Mouse (Mus musculus) kidney, embryonic 16.5 days (tissue): ENCODE measurements at regions not wholly inside any gene's neighbourhood (a gene's known extent, or its start where the extent isn't known, plus 50 kb on each side); places are given as distances from the start of the nearest gene placed in this dataset.
A peak's percentile ranks its signal among the peaks of the same experiment; 100 is the strongest.

Experiments used
- ATAC-seq: fragments of 200-750 bp; cut with Nextera tagmentation; 2 replicates; pipeline ENCODE4 v1.8.0; 2017; ENCODE audit warnings: moderate TSS enrichment; ENCODE audit not compliant: low FRiP score, low TSS enrichment
- H3K27ac ChIP-seq: fragments of 300-500 bp; sonication (generic); 2 replicates; pipeline ENCODE4 v1.5.1; 2014; ENCODE audit warnings: low read length
- H3K27me3 ChIP-seq: fragments of 300-500 bp; sonication (generic); 2 replicates; pipeline ENCODE4 v1.6.1; 2014; ENCODE audit warnings: low read length, control low read depth, mixed read lengths; ENCODE audit not compliant: insufficient read depth
- H3K36me3 ChIP-seq: fragments of 300-500 bp; sonication (generic); 2 replicates; pipeline ENCODE4 v1.6.1; 2014; ENCODE audit warnings: low read length, control low read depth, mixed read lengths; ENCODE audit not compliant: insufficient read depth
- H3K4me1 ChIP-seq: fragments of 300-500 bp; sonication (generic); 2 replicates; pipeline ENCODE4 v1.6.1; 2014; ENCODE audit warnings: low read length, control low read depth, mixed read lengths; ENCODE audit not compliant: insufficient read depth
- H3K4me2 ChIP-seq: fragments of 300-500 bp; sonication (generic); replicated peaks from 2 replicates; pipeline ENCODE4 v1.6.1; 2014; ENCODE audit warnings: low read depth, low read length
- H3K4me3 ChIP-seq: fragments of 300-500 bp; sonication (generic); 2 replicates; pipeline ENCODE4 v1.5.1; 2014; ENCODE audit warnings: mild to moderate bottlenecking, low read length
- H3K9ac ChIP-seq: fragments of 300-500 bp; sonication (generic); replicated peaks from 2 replicates; pipeline ENCODE4 v1.6.1; 2014; ENCODE audit warnings: low read length
- H3K9me3 ChIP-seq: fragments of 300-500 bp; sonication (generic); 2 replicates; pipeline ENCODE4 v1.6.1; 2016; ENCODE audit warnings: low read length, control low read depth
- WGBS: fragments of 180-500 bp; shearing (Covaris S2); extraction: QIAGEN DNeasy Blood & Tissue Kit; methylation state at CpG from one replicate; pipeline ENCODE4 v1.1.7; 2014; 5-methylcytosine and 5-hydroxymethylcytosine counted together

DNA sequence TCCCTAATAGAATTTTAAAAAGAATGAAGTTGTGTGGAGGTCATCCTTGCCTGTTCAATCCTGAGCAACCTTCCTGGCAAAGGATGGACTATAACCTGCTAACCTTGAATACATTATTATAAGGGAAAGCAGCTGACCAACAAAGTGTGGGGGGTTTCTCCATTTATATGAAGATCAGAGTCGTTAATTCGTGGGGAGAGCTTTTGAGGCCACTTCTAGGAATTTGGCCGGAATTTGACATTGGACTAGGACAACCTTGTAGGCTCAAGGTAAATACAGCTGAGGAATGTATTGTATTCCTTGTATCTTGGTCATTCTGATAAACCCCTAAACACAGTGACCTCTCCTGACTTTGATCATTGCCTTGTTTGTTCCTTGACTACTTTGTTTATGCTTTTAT, 56.9 kb downstream of the Klf4 start:
- no peaks in the 10 kb centered on the region for H3K36me3 ChIP-seq
- WGBS = 57% methylated on average over 3 of the region's 3 CpGs

DNA sequence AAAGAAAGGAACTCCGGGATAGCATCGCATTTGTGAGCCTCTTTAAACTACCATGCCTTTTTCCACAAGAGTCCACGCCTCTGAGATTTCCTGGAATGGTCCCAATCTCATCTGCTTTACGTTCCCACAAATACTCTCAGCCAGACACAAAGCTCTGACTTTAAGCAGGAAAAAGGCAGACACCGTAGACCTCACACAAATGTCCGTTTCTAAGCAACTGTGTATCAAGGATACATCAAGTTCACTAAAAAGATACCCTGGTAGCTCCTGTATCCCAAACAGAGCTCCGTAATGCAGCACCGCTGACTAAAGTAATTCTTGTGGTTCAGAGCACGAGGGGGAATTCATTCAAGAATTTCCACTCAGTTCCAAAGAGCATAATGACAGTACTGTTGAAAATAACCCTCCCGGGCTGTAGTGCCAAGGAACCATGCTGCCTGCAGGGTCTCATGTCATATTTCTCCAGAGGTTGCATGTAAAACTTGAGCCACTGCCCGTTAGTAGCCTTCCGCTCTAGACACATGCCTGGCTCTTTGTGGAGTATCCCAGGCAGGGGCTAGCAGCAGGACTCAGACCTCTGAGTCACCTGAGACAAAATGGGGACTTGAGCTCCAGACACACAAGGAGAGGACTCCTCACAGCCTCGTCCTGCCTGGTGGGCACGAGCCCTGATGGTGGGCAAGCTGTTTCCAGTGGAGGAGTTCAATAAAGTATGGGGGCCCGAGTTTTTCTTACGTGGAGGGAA, 58.0 kb downstream of the Klf4 start:
- Histone ChIP-seq H3K4me2 (no peak overlapping the region), H3K36me3 (no peaks in the 10 kb centered on the region), H3K4me1 (peaks cover 16% of the 10 kb centered on the region), H3K27me3 (no peaks in the 10 kb centered on the region), H3K4me3 (no peak overlapping the region), H3K9ac (no peak overlapping the region), H3K9me3 (no peaks in the 10 kb centered on the region), H3K27ac (no peak overlapping the region)
- ATAC-seq = no peak
- 85% methylated on average over 16 of the region's 16 CpGs for WGBS

More for the DNA sequence above, 56.9 kb downstream of the Klf4 start:
- Histone ChIP-seq H3K27me3 (no peaks in the 10 kb centered on the region), H3K27ac (no peak overlapping the region), H3K4me1 (peaks cover 18% of the 10 kb centered on the region), H3K4me2 (no peak overlapping the region), H3K9me3 (no peaks in the 10 kb centered on the region), H3K9ac (no peak overlapping the region), H3K4me3 (no peak overlapping the region)
- ATAC-seq = no peak

- WGBS = 70% methylated on average over 2 of the region's 2 CpGs
- no peak overlapping the region for H3K9ac ChIP-seq
- H3K27ac ChIP-seq = no peak overlapping the region
- H3K27me3 ChIP-seq = no peaks in the 10 kb centered on the region
- no peak for ATAC-seq
- no peaks in the 10 kb centered on the region for H3K36me3 ChIP-seq
- no peak overlapping the region for H3K4me3 ChIP-seq
- H3K4me1 ChIP-seq = peaks cover 12% of the 10 kb centered on the region
- no peaks in the 10 kb centered on the region for H3K9me3 ChIP-seq
- no peak overlapping the region for H3K4me2 ChIP-seq
These were observed 59.6 kb downstream of the Klf4 start for GRCm38 (mm10) chr4:55472649-55473048.

- H3K4me2 ChIP-seq = no peak overlapping the region
- peak overlapping the region; percentile 40 for H3K27ac ChIP-seq
- H3K36me3 ChIP-seq = no peaks in the 10 kb centered on the region
- peaks cover 12% of the 10 kb centered on the region for H3K4me1 ChIP-seq
- ATAC-seq = peak; percentile 70; the same call in 1 of the 2 replicates
- no peaks in the 10 kb centered on the region for H3K27me3 ChIP-seq
- WGBS = 52% methylated on average over 13 of the region's 13 CpGs
- no peak overlapping the region for H3K4me3 ChIP-seq
- no peaks in the 10 kb centered on the region for H3K9me3 ChIP-seq
- H3K9ac ChIP-seq = no peak overlapping the region
These were observed 61.2 kb downstream of the Klf4 start for GRCm38 (mm10) chr4:55470779-55471663.

GRCm38 (mm10) chr4:55464192-55464591, 68.1 kb downstream of the Klf4 start:
- H3K36me3 ChIP-seq = no peaks in the 10 kb centered on the region
- no peak overlapping the region for H3K4me3 ChIP-seq
- H3K27ac ChIP-seq = no peak overlapping the region
- H3K4me2 ChIP-seq = no peak overlapping the region
- no peak overlapping the region for H3K9ac ChIP-seq
- 31% methylated on average over 8 of the region's 8 CpGs for WGBS
- no peak for ATAC-seq
- no peaks in the 10 kb centered on the region for H3K27me3 ChIP-seq
- H3K9me3 ChIP-seq = no peaks in the 10 kb centered on the region
- no peaks in the 10 kb centered on the region for H3K4me1 ChIP-seq

- ATAC-seq = no peak
- 79% methylated on average over 5 of the region's 5 CpGs for WGBS
- no peak overlapping the region for H3K4me3 ChIP-seq
- no peaks in the 10 kb centered on the region for H3K27me3 ChIP-seq
- no peaks in the 10 kb centered on the region for H3K4me1 ChIP-seq
- H3K9ac ChIP-seq = no peak overlapping the region
- H3K36me3 ChIP-seq = no peaks in the 10 kb centered on the region
- no peak overlapping the region for H3K27ac ChIP-seq
- no peaks in the 10 kb centered on the region for H3K9me3 ChIP-seq
- H3K4me2 ChIP-seq = no peak overlapping the region
These were observed 70.3 kb downstream of the Klf4 start for GRCm38 (mm10) chr4:55461927-55462326.

GRCm38 (mm10) chr4:55453902-55454301, 78.4 kb downstream of the Klf4 start:
- Histone ChIP-seq H3K4me2 (no peak overlapping the region), H3K4me3 (no peak overlapping the region), H3K9me3 (no peaks in the 10 kb centered on the region), H3K36me3 (no peaks in the 10 kb centered on the region), H3K9ac (no peak overlapping the region), H3K27me3 (no peaks in the 10 kb centered on the region), H3K27ac (no peak overlapping the region), H3K4me1 (no peaks in the 10 kb centered on the region)
- WGBS = 61% methylated on average over 5 of the region's 5 CpGs
- no peak for ATAC-seq

DNA sequence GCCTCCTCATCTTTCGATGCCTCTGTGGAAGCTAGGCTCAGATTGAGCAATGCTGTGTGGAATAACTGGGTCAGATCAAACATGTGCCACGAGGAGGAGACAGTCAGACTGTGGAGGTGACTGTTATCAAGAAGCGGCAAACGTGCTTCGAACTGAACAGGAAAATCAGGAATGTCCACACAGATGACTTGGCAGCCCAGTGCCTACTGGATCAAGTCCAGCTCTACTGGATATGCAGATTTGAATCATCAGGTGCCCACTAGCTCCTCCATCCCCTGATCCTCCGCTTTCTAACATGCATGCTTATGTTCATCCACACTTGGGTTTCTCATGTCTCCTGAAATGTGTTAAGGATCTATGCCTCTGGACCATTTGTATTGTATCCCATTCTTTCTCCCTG, 79.7 kb downstream of the Klf4 start:
- WGBS = 87% methylated on average over 6 of the region's 6 CpGs
- Histone ChIP-seq H3K9ac (no peak overlapping the region), H3K36me3 (no peaks in the 10 kb centered on the region), H3K27ac (no peak overlapping the region), H3K4me2 (no peak overlapping the region), H3K27me3 (no peaks in the 10 kb centered on the region), H3K9me3 (no peaks in the 10 kb centered on the region), H3K4me3 (no peak overlapping the region), H3K4me1 (no peaks in the 10 kb centered on the region)
- ATAC-seq = no peak

GRCm38 (mm10) chr4:55451711-55452110, 80.6 kb downstream of the Klf4 start:
- no peaks in the 10 kb centered on the region for H3K27me3 ChIP-seq
- ATAC-seq = no peak
- no peak overlapping the region for H3K4me2 ChIP-seq
- H3K36me3 ChIP-seq = no peaks in the 10 kb centered on the region
- 88% methylated on average over 2 of the region's 2 CpGs for WGBS
- no peak overlapping the region for H3K27ac ChIP-seq
- no peak overlapping the region for H3K4me3 ChIP-seq
- H3K4me1 ChIP-seq = no peaks in the 10 kb centered on the region
- H3K9me3 ChIP-seq = no peaks in the 10 kb centered on the region
- no peak overlapping the region for H3K9ac ChIP-seq

DNA sequence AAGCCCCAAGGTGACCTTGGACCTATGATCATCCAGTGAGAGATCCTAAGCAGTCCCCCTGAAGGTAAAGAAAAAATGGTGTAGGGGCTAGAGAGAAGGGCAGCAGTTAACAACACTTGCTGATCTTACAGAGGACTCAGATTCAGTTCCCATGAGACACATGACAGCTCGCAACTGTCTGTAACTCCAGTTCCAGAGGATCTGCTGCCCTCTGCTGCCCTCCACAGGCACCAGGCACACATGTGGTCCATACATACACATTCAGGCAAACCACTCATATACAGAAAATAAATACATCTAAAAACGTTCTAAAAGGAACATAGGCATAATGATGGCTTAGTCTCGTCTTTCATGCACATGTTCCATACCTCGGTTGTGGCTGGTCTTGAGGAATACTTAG, 81.2 kb downstream of the Klf4 start:
- no peak overlapping the region for H3K9ac ChIP-seq
- H3K4me2 ChIP-seq = no peak overlapping the region
- H3K27me3 ChIP-seq = no peaks in the 10 kb centered on the region
- WGBS = 67% methylated on average over 4 of the region's 4 CpGs
- no peaks in the 10 kb centered on the region for H3K4me1 ChIP-seq
- H3K9me3 ChIP-seq = no peaks in the 10 kb centered on the region
- no peaks in the 10 kb centered on the region for H3K36me3 ChIP-seq
- no peak overlapping the region for H3K4me3 ChIP-seq
- ATAC-seq = no peak
- no peak overlapping the region for H3K27ac ChIP-seq
